Mouse (Mus musculus) forebrain, embryonic 16.5 days (tissue): ENCODE measurements around the gene Cyb5rl. TPM values are rescaled to one million over a fixed set of nuclear protein-coding genes. Genes with fewer than 3 reads are reported as not detected.

Experiments used
- ATAC-seq: fragments of 200-750 bp; cut with Nextera tagmentation; 2 replicates; pipeline ENCODE4 v1.8.0; 2017; ENCODE audit warnings: mild to moderate bottlenecking, moderate library complexity
- H3K27ac ChIP-seq: fragments of 300-500 bp; sonication (generic); 2 replicates; pipeline ENCODE4 v1.5.1; 2014; ENCODE audit warnings: low read length, control low read depth
- H3K27me3 ChIP-seq: fragments of 300-500 bp; sonication (generic); replicated peaks from 2 replicates; pipeline ENCODE4 v1.6.1; 2014; ENCODE audit warnings: low read length; ENCODE audit not compliant: control insufficient read depth, insufficient read depth
- H3K36me3 ChIP-seq: fragments of 300-500 bp; sonication (generic); 2 replicates; pipeline ENCODE4 v1.6.1; 2014; ENCODE audit not compliant: control insufficient read depth, insufficient read depth
- H3K4me1 ChIP-seq: fragments of 300-500 bp; sonication (generic); replicated peaks from 2 replicates; pipeline ENCODE4 v1.6.1; 2014; ENCODE audit warnings: low read length; ENCODE audit not compliant: control insufficient read depth, insufficient read depth
- H3K4me2 ChIP-seq: fragments of 300-500 bp; sonication (generic); 2 replicates; pipeline ENCODE4 v1.6.1; 2014; ENCODE audit warnings: mild to moderate bottlenecking, low read length, control low read depth
- H3K4me3 ChIP-seq: fragments of 300-500 bp; sonication (generic); replicated peaks from 2 replicates; pipeline ENCODE4 v1.5.1; 2014; ENCODE audit warnings: mild to moderate bottlenecking, low read length, control low read depth
- H3K9ac ChIP-seq: fragments of 300-500 bp; sonication (generic); replicated peaks from 2 replicates; pipeline ENCODE4 v1.6.1; 2014; ENCODE audit warnings: low read depth, low read length, control low read depth
- H3K9me3 ChIP-seq: fragments of 300-500 bp; sonication (generic); 2 replicates; pipeline ENCODE4 v1.6.1; 2016; ENCODE audit warnings: low read length; ENCODE audit not compliant: control insufficient read depth
- WGBS: fragments of 180-500 bp; shearing (Covaris S2); extraction: QIAGEN DNeasy Blood & Tissue Kit; methylation state at CpG from one replicate; pipeline ENCODE4 v1.1.7; 2014; 5-methylcytosine and 5-hydroxymethylcytosine counted together
- polyA plus RNA-seq: library from polyadenylated mRNA; unstranded; fragments of >200 nt; fragmentation: Nextera tagmentation; extraction: Ambion mirVana; gene quantifications from 2 replicates; pipeline ENCODE4 v1.2.1, GENCODE M21; 2015

The Cyb5rl gene
- polyA plus RNA-seq, 1 experiment from 2014 or later = 4.0 TPM

- Histone ChIP-seq H3K4me3 (no peak overlapping the region), H3K27me3 (no peaks in the 10 kb centered on the region), H3K4me1 (no peaks in the 10 kb centered on the region), H3K9me3 (no peaks in the 10 kb centered on the region), H3K36me3 (no peaks in the 10 kb centered on the region), H3K4me2 (no peak overlapping the region), H3K27ac (no peak overlapping the region), H3K9ac (no peak overlapping the region)
- ATAC-seq = no peak
- 44% methylated on average over 5 of the region's 5 CpGs for WGBS
Measured at GRCm38 (mm10) chr4:107075456-107075855, 8.7 kb downstream of the Cyb5rl start.

GRCm38 (mm10) chr4:107078894-107079293, 12.1 kb downstream of the Cyb5rl start:
- WGBS = 94% methylated on average over 4 of the region's 4 CpGs
- Histone ChIP-seq H3K36me3 (no peaks in the 10 kb centered on the region), H3K9ac (no peak overlapping the region), H3K9me3 (no peaks in the 10 kb centered on the region), H3K4me1 (peaks cover under 1% of the 10 kb centered on the region), H3K27me3 (no peaks in the 10 kb centered on the region), H3K4me2 (no peak overlapping the region), H3K27ac (no peak overlapping the region), H3K4me3 (no peak overlapping the region)
- ATAC-seq = no peak

- H3K27ac ChIP-seq = no peak overlapping the region
Measured at GRCm38 (mm10) chr4:107079716-107080115, 12.9 kb downstream of the Cyb5rl start.

GRCm38 (mm10) chr4:107082185-107082584, 15.4 kb downstream of the Cyb5rl start:
- Histone ChIP-seq H3K9ac (no peak overlapping the region), H3K4me1 (peaks cover 15% of the 10 kb centered on the region), H3K9me3 (no peaks in the 10 kb centered on the region), H3K36me3 (no peaks in the 10 kb centered on the region), H3K4me2 (no peak overlapping the region), H3K27me3 (no peaks in the 10 kb centered on the region), H3K4me3 (no peak overlapping the region), H3K27ac (no peak overlapping the region)
- 89% methylated on average over 3 of the region's 3 CpGs for WGBS
- no peak for ATAC-seq

More at GRCm38 (mm10) chr4:107079716-107080115, 12.9 kb downstream of the Cyb5rl start:
- Histone ChIP-seq H3K27me3 (no peaks in the 10 kb centered on the region), H3K4me1 (peaks cover 8% of the 10 kb centered on the region), H3K4me2 (no peak overlapping the region), H3K9ac (no peak overlapping the region), H3K36me3 (no peaks in the 10 kb centered on the region), H3K9me3 (no peaks in the 10 kb centered on the region), H3K4me3 (no peak overlapping the region)
- no peak for ATAC-seq

- no peak for ATAC-seq
- peaks cover 15% of the 10 kb centered on the region for H3K4me1 ChIP-seq
- no peaks in the 10 kb centered on the region for H3K36me3 ChIP-seq
- no peaks in the 10 kb centered on the region for H3K27me3 ChIP-seq
- no peak overlapping the region for H3K4me3 ChIP-seq
- no peak overlapping the region for H3K4me2 ChIP-seq
- no peaks in the 10 kb centered on the region for H3K9me3 ChIP-seq
- no peak overlapping the region for H3K9ac ChIP-seq
- H3K27ac ChIP-seq = no peak overlapping the region
- 91% methylated on average over 4 of the region's 4 CpGs for WGBS
Measured at GRCm38 (mm10) chr4:107083126-107083525, 16.3 kb downstream of the Cyb5rl start.

- peak; percentile 34 for ATAC-seq
- H3K27ac ChIP-seq = peak overlapping the region; percentile 47
- H3K4me3 ChIP-seq = no peak overlapping the region
- H3K4me1 ChIP-seq = peaks cover 15% of the 10 kb centered on the region
- H3K9ac ChIP-seq = no peak overlapping the region
- WGBS = 26% methylated on average over 1 of the region's 1 CpGs
- H3K9me3 ChIP-seq = no peaks in the 10 kb centered on the region
- H3K4me2 ChIP-seq = no peak overlapping the region
- no peaks in the 10 kb centered on the region for H3K27me3 ChIP-seq
- H3K36me3 ChIP-seq = no peaks in the 10 kb centered on the region
Measured at GRCm38 (mm10) chr4:107084343-107084742, 17.6 kb downstream of the Cyb5rl start.

- H3K4me1 ChIP-seq = peaks cover 15% of the 10 kb centered on the region
- no peak overlapping the region for H3K4me3 ChIP-seq
- peak; percentile 94 for ATAC-seq
- H3K9me3 ChIP-seq = no peaks in the 10 kb centered on the region
- H3K4me2 ChIP-seq = no peak overlapping the region
- H3K9ac ChIP-seq = no peak overlapping the region
- H3K27me3 ChIP-seq = no peaks in the 10 kb centered on the region
- H3K27ac ChIP-seq = peak overlapping the region; percentile 47; the same call in 1 of the 2 replicates
- 5% methylated on average over 6 of the region's 6 CpGs for WGBS
- no peaks in the 10 kb centered on the region for H3K36me3 ChIP-seq
Measured at GRCm38 (mm10) chr4:107084858-107085257, 18.1 kb downstream of the Cyb5rl start.

GRCm38 (mm10) chr4:107091696-107092095, 24.9 kb downstream of the Cyb5rl start:
- WGBS = 84% methylated on average over 14 of the region's 14 CpGs
- no peak for ATAC-seq
- no peaks in the 10 kb centered on the region for H3K4me1 ChIP-seq

GRCm38 (mm10) chr4:107094484-107095187, 27.8 kb downstream of the Cyb5rl start:
- Histone ChIP-seq H3K4me2 (no peak overlapping the region), H3K36me3 (no peaks in the 10 kb centered on the region), H3K4me3 (no peak overlapping the region), H3K27ac (no peak overlapping the region), H3K9me3 (no peaks in the 10 kb centered on the region), H3K9ac (no peak overlapping the region), H3K27me3 (no peaks in the 10 kb centered on the region), H3K4me1 (peaks cover 2% of the 10 kb centered on the region; the same call in 1 of the 2 replicates)
- 82% methylated on average over 16 of the region's 16 CpGs for WGBS
- no peak for ATAC-seq

More at GRCm38 (mm10) chr4:107091696-107092095, 24.9 kb downstream of the Cyb5rl start:
- H3K36me3 ChIP-seq = no peaks in the 10 kb centered on the region
- no peak overlapping the region for H3K9ac ChIP-seq
- no peaks in the 10 kb centered on the region for H3K9me3 ChIP-seq
- no peak overlapping the region for H3K27ac ChIP-seq
- no peaks in the 10 kb centered on the region for H3K27me3 ChIP-seq
- no peak overlapping the region for H3K4me3 ChIP-seq
- no peak overlapping the region for H3K4me2 ChIP-seq
